Mouse (Mus musculus) T-helper 2 cell (primary cell): ENCODE results near the gene Acot7.

ENCODE experiments used
- in situ Hi-C: fragments of 300-600 bp; cut with MboI, MseI; formaldehyde crosslinking; loops from one replicate; pipeline ENCODE4 v1.15.1; 2025; ENCODE audit warnings: high pct_unique_total_duplicates

Gene Acot7

DNA sequence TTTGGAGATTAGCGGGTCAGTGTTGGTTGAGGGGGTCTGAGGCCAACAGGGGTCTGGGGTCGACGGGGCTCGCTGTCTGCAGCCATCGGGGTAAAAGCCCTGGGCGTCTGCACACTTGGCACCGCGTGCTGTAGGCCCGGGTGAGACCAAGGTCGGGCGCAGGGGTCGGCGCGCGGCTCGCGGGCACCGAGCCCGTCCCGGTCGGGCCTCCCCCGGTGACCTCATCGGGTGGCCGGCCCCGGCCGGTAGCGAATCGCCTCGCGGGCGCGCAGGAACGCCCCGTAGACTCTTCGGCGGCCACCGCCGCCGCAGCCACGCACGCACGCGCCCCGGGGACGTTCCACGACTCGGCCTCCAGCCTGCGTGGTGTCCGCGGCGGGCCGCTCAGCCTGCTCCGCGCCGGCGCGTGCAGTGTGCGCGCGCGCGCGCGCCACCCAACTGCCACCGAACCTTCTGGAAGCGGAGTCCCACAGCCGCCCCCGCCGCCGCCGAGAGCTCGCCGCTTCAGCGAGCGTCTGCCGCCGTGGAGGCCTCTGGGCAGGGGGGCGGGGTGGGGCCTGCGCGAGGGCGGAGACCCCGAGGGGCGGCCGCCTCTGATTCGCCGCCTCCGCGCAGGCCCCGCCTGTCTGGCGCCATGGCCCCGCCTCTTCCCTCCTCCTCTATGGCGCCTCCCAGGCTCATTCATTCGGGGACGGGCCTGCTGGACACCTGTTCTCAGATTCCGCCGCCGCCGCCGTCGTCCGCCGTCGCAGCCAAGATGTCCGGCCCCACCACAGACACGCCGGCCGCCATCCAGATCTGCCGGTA is at the start of gene Acot7:
Acot7 (plus strand) TSS at position 598 of the 807 bp plus-strand sequence.
- in situ Hi-C loops = no loop called here

DNA sequence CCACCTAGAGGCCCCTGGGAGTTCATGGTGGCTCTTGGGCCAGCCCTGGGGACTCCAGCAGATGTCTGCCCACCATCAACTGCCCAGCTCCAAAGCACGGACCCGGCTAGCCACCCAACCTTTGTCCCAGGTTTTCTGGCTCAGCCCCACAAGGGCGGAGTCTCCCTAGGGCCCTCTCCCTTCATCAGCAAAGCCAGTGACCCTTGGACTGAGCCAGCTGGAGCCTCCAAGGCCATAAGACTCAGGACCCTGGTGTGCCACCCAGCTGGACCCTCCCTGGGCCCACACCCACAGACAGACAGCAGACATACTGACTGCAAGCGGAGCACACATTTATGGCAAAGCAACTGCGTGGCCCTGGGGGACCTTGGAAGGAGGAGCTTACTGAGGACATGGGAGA is 49.1 kb upstream of the Acot7 start:
- in situ Hi-C loops = no loop called here

DNA sequence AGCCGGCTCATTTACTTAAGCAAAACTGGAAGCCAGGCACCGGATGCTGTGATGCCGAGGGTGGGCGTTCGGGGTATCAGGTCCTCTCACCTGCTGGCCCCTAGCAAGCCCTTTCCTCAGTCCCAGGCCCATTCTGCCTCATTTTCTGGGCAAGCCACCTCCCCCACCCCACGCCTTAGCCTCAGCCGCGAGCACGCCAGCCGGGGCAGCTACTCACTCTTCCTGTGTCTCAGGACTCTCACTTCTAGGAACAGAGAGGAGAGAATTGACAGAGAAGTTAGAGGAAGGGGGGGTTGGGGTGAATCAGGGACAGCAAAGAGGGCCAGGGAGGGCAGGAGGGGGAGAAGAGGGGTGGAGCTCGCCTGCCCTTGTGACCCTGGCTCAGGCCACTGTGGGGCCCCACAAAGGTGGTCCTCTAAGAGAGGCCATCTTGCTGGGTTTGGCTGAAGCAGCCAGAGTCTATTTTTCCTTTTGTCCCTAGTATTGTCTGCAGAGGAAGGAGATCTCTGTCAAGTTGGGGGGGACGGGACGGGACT is 48.5 kb upstream of the Acot7 start:
- in situ Hi-C loops = no loop called here

DNA sequence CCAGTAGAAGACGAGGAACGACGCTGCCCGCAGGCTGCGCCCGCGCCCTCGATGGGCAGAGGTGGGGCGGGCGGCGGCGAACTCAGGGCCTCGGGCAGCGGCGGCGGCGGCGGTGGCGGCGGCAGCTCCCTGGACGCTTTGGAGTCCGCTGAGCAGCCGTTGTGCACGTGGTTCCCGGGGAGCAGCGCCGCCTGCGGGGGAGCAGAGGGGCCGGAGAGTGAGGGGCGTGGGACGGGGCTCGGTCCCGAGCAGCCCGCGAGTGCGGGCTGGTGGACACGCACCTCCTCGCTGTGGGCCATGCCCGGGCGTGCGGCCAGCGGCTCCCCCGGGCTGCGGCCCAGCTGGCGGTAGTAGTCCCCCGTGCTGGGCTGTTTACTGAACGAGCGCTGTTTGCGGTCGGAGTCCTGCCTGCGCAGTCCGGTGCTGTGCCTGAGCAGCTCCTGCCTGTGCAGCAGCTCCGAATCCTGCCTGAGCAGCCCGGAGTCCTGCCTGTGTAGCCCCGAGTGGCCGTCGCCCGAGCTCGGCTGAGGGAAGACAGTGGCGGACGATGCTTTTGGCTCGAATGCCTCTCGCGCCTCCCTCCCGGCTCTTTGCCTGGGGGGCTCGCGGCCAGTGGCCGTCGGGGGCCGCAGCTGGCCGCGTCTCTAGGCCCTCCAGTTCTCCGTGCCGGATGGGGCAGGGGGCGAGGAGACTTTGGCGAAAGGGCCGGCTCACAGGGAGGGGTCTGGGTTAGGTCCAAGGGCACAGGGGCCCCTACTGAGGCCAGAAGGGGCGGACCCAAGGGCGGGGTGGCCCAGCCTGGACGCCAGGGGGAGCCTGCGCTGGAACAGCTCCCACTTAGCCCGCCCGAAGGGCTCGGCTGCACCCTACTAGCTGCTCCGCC is 46.9 kb upstream of the Acot7 start:
- in situ Hi-C loops = no loop called here

DNA sequence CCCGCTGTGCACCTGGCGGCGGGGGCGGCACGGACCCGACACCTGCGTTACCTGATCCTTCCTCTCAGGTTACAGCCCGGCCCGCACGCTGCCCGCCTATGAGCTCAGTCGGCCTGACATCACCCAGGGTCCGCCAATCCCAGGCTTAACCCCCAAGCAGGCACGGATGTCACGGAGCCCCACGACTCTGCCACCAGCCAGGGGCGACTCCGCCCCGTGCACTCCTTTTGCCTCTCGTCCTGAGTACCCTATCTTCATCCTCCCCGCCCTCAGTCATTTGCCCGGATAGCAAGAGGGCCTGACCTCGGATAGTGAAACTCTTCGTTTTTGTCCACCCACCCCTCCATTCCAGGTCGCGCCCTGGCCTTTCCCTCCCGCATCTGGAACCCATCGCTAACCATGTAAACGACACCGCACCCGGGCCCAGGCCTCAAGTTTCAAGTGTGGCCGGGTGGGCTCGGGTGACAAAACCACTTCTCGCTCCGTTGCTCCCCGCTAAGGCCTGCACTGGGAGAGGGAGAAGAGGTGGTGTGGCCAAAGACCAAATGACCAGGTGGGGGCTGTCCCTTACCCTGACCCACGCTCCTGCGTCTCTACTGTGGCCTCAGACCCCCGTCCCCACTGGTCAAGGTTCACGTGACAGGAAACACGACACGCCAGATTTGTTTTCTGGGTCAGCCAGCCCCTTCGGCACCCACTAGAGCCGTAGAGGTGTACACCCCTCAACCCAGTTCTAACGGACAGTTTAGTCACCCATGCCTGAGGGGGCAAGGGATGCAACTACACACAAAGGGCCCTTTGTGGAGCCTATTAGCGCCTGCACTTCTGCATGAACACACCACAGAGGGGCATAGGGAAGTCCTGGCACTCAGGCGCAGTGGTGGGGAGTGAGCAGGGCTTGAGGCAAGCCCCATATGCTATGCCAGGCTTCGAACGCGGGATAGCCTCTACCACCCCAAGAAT is 45.8 kb upstream of the Acot7 start:
- in situ Hi-C loops = no loop called here

DNA sequence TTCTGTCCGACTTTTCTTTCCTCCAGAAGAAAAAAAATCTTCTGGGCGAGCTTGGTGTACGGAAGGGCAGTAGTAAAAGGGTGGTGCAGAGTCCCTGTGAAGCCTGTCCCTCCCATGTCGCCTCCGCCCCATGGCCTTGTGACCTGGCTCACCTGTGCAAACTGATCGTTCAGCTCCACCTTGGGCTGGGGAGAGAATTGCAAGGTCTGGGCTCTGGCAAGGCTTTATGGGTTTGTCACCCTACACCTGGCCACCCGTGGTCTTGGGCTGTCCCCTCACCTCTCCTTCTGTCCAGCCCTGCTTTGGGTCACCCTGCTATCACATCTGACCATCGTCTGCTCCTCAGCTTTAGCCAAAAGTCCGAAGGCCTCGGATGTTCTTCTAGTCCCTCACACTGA is 45.2 kb upstream of the Acot7 start:
- in situ Hi-C loops = no loop called here

DNA sequence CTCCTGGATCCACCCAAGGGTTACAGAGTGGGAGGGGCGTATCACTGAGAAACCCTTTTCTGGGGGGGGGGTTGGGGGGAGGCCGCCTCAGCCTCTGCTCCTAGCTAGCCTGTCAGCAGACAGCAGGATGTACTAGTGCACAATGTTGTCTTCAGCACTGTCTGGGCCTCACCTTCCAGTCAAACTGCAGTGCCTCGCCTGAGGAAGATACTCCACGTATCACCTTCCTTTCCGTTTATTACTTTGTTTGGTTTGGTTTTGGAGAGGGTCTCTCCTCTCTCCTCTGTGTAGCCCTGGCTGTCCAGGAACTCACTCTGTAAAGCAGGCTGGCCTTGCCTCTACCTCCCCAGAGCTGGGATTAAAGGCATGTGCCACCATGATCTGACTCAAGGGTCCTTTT is 44.7 kb upstream of the Acot7 start:
- in situ Hi-C loops = no loop called here

DNA sequence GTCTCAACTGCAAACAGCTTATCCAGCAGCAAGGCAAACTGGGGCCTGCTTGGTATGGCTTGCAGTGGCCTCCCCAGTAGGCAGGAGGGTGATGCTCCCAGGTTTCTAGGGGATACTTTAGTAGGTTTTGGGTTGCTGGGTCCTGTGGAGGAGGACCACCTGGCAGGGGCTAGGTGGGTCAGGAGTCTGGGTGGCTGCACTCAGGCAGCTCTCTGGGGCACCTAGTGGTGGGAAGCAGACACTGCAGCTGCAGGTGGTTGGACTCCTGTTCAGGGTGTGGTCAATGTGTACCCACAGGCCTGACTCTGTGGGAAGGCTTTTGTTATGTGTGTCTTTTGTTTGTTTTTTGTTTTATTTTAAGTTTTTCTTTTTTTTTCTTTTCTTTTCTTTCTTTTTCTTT is 43.4 kb upstream of the Acot7 start:
- in situ Hi-C loops = no loop called here

DNA sequence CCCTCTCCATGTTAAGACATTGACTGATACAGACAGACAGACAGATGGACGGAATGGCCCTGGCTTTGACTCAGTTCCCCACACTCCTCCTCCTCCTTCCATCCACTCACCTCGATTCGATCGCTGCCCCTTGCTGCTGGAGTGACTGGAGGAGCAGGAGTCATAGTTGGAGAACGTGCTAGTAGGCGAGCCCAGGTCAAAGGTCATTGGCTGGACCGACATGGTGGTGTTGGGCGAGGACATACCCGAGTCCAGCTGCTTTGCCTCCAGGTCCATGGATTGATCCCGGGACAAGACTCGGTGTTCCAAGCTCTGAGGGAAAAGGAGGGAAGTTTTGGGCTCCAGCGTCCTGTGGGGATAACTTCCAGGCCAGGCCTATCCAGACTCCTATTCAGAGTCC is 42.6 kb upstream of the Acot7 start:
- in situ Hi-C loops = no loop called here

DNA sequence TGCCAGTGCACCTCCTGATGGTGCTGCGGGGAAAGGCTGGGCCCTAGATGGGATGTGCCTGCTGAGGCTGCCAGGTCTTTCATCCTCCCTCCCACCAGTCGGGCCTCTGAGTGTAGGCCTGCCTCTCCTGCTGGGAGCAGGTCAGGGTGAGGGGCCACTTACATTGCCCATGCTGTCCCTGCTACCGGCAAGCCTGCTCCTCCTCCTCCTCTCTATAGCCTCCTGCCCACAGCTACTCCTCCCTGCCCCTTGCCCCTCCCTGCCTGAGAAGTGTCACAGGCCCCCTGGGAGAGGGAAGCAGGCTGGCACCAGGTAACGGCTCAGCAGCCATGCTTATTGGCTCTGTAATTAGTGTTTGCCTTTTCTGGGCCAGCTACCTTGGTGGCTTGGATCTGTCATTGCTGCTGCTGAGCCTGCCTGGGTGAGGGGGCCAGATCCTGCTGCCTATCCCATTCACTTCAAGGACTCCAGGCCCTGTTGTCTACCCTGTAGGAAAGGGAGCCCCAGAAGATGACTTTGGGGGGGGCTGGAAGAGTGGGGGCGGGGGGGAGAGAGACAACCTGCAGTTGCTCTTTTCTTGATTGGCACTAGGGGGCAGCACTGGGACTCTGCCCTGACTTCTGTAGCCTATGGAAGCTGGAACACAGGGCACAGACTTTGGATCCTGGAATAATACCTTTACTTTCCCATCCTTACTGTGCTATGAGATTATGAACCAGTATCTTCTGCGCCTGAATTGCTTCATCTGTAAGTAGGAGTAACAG is 41.6 kb upstream of the Acot7 start:
- in situ Hi-C loops = no loop called here

DNA sequence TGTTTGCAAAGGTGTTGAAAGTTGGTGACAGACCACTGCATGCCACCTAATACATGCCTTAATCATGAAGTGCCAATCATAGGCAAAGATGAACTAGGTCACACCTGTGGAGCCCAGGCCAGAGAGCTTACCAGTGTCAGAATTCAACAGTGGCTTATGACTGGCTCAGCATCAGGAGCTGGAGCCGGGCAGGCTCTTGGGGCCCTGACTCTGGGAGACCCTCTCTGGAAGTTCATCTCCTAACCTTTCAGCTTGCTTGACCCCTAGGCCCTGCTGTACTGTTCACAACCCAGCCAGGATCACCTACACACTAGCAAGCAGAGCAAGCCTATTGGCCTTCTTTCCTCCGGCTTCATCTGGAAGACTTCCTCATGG is 41.1 kb upstream of the Acot7 start:
- in situ Hi-C loops = no loop called here

DNA sequence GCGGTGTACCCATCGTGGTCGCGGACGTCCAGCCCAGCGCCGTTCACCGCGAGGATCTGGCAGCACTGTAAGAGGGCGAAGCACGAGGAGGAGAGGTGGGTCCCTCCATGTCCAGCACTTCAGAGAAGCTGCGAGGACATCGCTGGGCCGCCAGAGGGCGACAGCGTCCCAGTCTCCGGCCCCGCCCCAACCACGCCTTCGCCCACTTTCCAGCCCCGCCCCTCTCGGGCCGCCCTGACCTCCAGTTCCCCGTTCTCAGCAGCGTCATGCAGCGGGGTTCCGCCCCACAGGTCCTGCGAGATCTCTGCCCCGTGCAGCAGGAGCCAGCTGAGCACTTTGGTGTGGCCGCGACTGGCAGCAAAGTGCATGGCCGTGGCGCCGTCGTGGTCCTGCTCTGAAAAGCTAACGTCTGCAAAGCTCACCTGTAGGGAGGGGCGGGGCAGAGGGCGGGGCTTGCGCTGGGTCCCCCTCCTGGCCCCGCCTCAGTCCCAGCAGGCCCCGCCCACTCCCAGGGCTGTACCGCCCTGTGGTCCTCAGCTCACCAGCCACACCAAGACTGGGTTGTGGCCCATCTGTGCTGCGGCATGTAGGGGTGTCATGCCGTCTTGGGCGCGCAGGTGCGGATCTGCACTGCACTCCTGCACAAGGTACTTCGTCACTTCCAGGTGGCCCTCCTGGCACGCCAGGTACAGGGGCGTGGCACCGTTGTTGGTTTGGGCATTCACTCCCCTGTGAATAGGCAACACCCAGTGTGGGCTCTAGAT is 39.3 kb upstream of the Acot7 start:
- in situ Hi-C loops = no loop called here

DNA sequence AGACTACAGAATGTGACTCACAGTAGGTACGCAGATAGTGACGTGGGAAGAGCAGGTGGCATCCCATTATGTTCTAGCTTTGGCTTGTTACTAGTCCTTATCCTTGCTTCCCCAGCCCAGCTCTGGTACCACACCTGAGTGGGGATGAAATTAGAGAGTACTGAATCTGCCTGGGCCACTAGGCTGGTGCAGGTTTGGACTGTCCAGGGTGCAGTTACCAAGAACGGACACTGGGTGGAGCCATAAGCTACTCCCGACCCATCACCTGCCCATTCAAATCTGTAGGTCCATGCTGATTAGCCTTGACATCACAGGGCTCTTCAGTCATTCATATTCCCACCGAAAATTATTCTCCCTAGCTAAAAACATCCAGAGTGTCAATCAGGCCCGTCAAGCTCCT is 37.5 kb upstream of the Acot7 start:
- in situ Hi-C loops = no loop called here

DNA sequence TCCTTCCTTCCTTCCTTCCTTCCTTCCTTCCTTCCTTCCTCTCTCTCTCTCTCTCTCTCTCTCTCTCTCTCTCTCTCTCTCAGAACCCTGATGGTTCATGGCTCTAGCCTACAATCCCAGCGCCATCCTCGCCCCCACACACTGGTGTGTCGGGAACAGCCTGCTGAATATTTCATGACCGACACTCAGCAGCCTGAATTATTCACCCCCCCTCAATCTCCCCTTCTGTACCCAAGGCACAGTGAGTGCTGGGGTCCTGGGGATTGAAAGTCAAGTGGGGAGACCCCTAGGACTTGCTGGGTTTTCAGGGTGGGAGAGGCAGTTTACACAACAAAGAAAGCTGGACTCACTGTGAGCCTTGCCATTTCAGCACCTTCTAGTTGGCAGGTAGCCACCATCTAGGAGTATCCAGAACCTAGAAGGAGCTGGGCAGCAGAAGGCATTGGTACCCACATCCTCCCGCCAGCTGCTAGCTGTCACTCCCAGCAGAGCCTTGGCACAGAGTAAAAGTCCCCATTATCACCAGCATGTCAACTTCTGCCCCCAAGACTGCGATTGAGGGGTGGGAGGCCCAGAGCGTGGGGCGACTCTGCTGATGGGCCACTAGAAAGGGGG is 36.3 kb upstream of the Acot7 start:
- in situ Hi-C loops = no loop called here

DNA sequence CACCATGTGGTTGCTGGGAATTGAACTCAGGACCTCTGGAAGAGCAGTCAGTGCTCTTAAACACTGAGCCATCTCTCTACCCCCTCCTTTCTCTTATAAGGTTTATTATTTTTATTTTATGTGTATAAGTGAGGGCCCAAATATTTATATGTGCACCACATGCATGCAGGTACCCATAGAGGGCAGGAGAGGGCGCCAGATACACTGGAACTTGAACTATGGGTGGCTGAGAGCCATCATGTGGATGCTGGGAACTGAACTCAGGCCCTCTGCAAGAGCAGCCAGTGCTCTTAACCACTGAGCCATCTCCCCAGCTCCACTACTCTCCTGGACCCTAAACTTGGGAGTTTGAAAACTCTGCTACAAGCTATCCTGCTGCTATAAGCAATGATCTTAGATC is 34.3 kb upstream of the Acot7 start:
- in situ Hi-C loops = no loop called here

DNA sequence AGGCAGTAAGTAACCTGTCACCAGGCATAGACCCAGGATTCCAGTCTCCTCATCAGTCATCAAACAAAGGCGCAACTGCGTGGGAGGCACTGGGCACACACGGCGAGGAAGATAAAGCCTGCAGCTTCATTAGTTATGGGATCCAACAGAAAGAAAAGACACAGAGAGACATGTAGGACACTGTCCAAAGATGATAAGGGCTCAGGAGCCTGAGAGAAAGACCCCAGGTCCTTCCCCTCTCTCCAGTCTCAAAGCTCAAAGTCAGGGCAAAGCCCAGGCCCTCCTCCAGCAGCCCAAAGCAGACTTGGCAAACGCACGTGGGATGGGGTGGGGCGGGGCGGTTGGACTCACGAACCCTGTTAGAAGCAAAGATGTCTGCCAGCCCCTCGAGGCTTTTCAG is 32.5 kb upstream of the Acot7 start:
- in situ Hi-C loops = no loop called here

DNA sequence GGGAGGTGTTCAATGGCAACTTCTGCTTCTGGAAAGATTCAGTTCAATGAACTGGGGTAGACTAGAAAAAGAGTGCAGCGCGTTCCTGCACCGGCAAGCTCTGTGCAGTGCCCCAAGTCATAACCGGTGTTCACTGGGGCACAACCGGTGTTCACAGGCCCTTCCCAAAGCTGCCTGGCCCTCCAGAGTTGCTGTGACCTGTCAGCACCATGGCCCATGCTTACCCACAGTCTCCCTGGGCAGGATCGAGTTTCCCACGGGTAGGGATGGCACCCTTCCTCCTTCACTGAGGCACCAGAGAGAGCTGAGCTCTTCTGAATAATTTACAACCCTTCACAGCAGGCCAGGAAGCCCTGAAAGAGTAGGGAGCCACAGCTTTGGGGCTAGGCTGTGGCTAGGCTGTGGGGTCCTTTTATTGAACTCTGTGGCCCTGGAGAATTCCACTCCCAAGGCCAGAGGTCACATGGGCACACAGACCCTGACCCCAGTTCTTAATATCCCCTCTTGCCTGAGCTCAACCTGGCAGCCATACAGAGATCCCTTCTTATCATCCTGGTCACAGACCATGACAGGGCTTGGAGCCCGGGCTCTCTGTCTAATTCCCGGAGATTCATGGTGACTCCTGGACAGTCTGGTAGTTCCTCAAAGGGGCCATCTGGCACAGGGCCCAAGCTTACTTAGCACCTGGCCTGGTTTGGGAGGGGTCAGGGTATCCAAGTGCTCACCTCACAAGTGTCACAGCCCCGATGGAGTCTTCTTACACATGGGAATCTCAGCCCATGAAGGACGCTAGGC is 31.7 kb upstream of the Acot7 start:
- in situ Hi-C loops = no loop called here

DNA sequence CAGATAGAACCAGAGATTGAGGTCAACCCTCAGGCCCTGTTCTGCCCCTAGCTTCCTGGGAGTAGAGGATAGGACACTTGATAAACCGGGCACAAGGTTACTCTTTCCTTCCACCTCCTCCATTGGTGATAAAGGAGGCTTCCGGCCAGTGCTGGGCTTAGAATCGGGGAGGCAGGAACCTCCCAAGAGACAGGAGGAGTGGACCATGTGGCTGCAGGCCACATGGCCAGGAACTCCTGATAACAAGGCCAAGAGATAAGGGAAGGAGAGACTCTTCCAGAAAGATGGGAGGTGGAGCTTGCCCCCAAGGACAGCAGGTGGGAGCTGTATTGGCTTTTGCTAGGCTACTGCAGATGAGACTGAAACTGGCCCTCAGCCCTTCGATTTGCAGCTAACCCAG is 27.4 kb upstream of the Acot7 start:
- in situ Hi-C loops = no loop called here

DNA sequence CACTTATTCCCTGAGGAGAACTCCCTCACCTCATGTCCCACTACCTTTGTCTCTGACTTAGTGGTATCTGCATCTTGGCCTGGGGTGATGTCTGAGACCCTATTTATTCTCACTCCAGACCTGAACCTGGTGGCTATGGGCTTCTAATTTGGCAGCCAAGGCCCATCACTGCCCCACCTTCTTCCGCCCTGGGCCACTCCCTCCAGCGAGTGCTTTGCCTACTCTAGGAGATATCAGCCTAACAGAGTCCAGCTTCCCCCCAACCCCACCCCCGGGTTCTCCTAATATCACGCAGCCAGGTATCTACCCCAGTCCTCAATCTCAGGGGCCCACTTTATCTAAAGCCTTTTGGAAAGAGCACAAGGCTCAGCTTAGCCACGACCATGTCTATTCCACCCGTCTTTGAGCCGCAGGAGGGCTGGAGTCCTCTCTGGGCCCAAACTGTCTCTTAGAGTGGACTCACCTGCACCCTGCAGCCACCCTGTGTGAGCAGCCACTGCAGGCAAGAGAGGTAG is 26.4 kb upstream of the Acot7 start:
- in situ Hi-C loops = no loop called here
